Mouse (Mus musculus) lung, postnatal 0 days (tissue): ENCODE data around the gene 2610028H24Rik.
A peak's percentile ranks its signal among the peaks of the same experiment; 100 is the strongest.

Experiments used
- CTCF ChIP-seq: IDR thresholded peaks from 2 replicates; pipeline ENCODE4 v1.5.1; 2016; ENCODE audit warnings: antibody characterized with exemption, mild to moderate bottlenecking
- EP300 ChIP-seq: IDR thresholded peaks from 2 replicates; pipeline ENCODE4 v1.6.1; 2016; ENCODE audit warnings: antibody characterized with exemption, mild to moderate bottlenecking, control low read depth

DNA sequence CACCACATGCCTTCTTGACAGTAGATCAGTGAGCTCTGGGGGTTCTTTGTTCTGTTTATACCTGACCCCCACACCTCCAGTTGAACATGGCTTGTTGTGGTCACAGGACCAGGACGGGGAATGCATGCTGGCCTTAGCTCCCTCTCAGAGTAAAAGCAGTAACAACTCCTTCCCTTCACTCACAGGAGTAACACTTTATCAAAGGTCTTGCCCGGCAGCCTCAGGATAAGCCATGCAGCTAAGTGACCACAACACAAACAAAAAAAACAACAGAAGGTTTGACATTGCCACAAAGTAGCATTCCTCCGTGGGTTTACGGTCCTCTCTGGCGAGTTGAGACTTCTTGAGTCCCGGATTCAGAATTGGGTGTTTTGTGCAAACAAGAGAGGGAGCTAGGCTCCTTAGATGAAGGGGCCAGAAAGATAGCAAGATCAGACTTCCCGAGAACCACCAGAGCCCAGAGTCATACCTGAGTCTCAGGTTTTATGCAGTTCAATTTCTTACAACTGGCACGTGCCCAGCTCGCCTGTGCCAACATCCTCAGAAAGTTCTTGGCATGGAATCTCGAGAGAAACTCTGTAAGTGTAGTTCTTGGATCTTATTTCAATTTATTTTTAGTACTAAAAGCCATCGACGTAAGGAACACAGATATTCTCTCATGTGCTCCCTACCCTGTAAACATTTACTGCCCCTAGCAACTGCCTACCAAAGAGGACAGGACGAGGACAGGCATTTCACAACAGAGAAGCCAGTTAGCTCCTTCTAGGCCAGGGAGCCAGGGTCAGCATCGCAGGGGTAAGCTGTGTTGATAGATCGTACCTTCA is 1.3 kb upstream of the 2610028H24Rik start:
- TF ChIP-seq EP300 (peak; percentile 95), CTCF (no peak)
